Mouse (Mus musculus): ENCODE data around the gene Pnrc2.

DNA sequence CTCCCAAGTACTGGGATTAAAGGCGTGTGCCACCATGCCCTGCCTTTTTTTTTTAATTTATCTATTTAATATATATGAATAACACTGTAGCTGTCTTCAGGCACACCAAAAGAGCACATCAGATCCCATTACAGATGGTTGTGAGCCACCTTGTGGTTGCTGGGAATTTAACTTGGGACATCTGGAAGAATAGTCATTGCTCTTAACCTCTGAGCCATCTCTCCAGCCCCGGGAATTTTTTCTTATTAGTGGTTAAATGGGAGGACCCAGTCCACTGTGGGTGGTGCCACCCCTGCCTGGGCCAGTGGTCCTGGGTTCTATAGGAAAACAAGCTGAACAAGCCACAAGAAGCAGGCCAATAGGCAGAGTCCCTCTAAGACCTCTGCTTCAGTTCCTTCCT, 4.1 kb upstream of the Pnrc2 start:
- TF ChIP-seq CTCF (IDR thresholded peaks at IDR 0.05; ENCODE audit: low read depth) (peak; percentile 58), EP300 (IDR thresholded peaks at IDR 0.05; ENCODE audit: low read depth) (no peak)
